Mouse (Mus musculus): Measurements from ENCODE around the gene Gm10477. TPM values are rescaled to one million over a fixed set of nuclear protein-coding genes. Genes with fewer than 3 reads are reported as not detected.
A peak's percentile ranks its signal among the peaks of the same experiment; 100 is the strongest.

Gm10477 gene
- polyA plus RNA-seq, 1 experiment = not detected

DNA sequence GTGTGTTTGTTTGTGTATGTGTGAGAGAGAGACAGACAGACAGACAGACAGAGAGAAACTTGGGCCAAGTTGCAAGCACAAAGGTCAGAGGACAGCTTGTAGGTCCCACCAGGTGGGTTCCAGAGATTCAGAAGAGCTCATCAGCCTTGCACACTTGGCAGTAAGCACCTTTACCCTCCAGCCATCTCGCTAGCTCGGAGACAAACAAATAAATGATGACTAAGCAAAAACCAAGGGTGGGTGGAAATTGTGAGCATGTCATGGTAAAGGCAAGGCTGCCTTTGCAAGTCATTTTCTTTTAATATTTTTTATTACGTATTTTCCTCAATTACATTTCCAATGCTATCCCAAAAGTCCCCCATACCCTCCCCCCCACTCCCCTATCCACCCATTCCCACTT, 29.0 kb downstream of the Gm10477 start:
- no peaks in the 10 kb centered on the region for H3K4me1 ChIP-seq (ENCODE audit: control insufficient read depth, insufficient read depth, insufficient read length, low read length)
- no peak overlapping the region for H3K4me3 ChIP-seq (ENCODE audit: low read depth, low read length)
- H3K27ac ChIP-seq (ENCODE audit: insufficient read depth, low read depth, low read length) = no peak overlapping the region
- H3K27me3 ChIP-seq (ENCODE audit: control insufficient read depth, insufficient read depth, low read length) = no peaks in the 10 kb centered on the region
- 59% methylated on average over 3 of the region's 3 CpGs for WGBS
- H3K36me3 ChIP-seq (ENCODE audit: control insufficient read depth, insufficient read depth, low read length) = no peaks in the 10 kb centered on the region
- no peak for TF ChIP-seq POLR2A (IDR thresholded peaks at IDR 0.05; ENCODE audit: low read depth, low read length)
- TF ChIP-seq CTCF (IDR thresholded peaks at IDR 0.05; ENCODE audit: extremely low read depth, insufficient read length, insufficient replicate concordance, low read depth, low read length) = no peak

- Histone ChIP-seq H3K27me3 (ENCODE audit: control insufficient read depth, insufficient read depth, low read length) (no peaks in the 10 kb centered on the region), H3K4me1 (ENCODE audit: control insufficient read depth, insufficient read depth, insufficient read length, low read length) (no peaks in the 10 kb centered on the region), H3K27ac (ENCODE audit: insufficient read depth, low read depth, low read length) (no peak overlapping the region), H3K4me3 (ENCODE audit: low read depth, low read length) (no peak overlapping the region), H3K36me3 (ENCODE audit: control insufficient read depth, insufficient read depth, low read length) (no peaks in the 10 kb centered on the region)
- TF ChIP-seq POLR2A (IDR thresholded peaks at IDR 0.05; ENCODE audit: low read depth, low read length) (no peak), CTCF (IDR thresholded peaks at IDR 0.05; ENCODE audit: extremely low read depth, insufficient read length, insufficient replicate concordance, low read depth, low read length) (peak; percentile 41; the same call in 1 of the 2 replicates)
- WGBS = 12% methylated on average over 6 of the region's 6 CpGs
Measured at GRCm38 (mm10) chrX:56572465-56572864, 47.9 kb downstream of the Gm10477 start.

Other genes with a start within 250 kb of the Gm10477 start
- gene Zfp449, start 178.3 kb upstream of the Gm10477 start, polyA plus RNA-seq (2012; rRNA removed) = 0.04 and 0.06 TPM in 2 replicates
- 0.34 and 0.90 TPM in 2 replicates for gene Smim10l2a, start 150.2 kb upstream of the Gm10477 start, polyA plus RNA-seq (2012; rRNA removed)
- gene Gm2174, start 76.8 kb upstream of the Gm10477 start, polyA plus RNA-seq (2012; rRNA removed) = not detected in 2 replicates
- 1.8 and 2.1 TPM in 2 replicates for gene Ints6l, start 69.9 kb upstream of the Gm10477 start, polyA plus RNA-seq (2012; rRNA removed)
- not detected in 2 replicates for gene Gm648, start 24.9 kb downstream of the Gm10477 start, polyA plus RNA-seq (2012; rRNA removed)
- 0.71 and 1.5 TPM in 2 replicates for gene Mmgt1, start 73.3 kb downstream of the Gm10477 start, polyA plus RNA-seq (2012; rRNA removed)
- gene Slc9a6, start 85.0 kb downstream of the Gm10477 start, polyA plus RNA-seq (2012; rRNA removed) = 6.1 and 12.3 TPM in 2 replicates
- gene Fhl1, start 207.0 kb downstream of the Gm10477 start, polyA plus RNA-seq (2012; rRNA removed) = 63.3 and 119 TPM in 2 replicates

Data from small intestine, adult 2 months (tissue).